Mouse (Mus musculus): ENCODE measurements around the gene Plekha7. TPM values are rescaled to one million over a fixed set of nuclear protein-coding genes. Genes with fewer than 3 reads are reported as not detected.

Plekha7 gene
- polyA plus RNA-seq, 1 experiment from 2014 or later = 5.7 TPM

DNA sequence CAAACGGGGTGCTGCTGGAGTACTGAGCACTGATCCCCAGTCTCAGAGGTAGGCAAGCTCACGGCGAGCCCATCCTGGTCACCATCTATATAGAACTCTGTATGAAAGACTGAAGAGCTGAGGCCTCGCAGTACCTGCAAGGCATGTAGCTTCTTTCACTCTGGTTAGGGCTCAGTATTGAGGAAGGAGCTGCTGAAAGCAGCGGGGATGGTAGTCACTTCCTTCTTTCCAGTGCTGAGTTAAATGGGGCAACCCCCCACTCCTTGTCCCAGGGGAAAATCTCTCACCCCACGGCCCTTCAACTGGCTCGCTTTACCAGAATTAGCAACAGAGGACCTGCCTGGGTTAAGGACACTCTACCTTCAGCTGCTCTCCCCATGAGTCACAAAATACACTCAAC, 140.0 kb downstream of the Plekha7 start:
- ATAC-seq (peak; percentile 68), DNase-seq (ENCODE audit: low spot score) (peak; percentile 25)
- no peaks in the 10 kb centered on the region for H3K27me3 ChIP-seq (replicated peaks; ENCODE audit: insufficient read depth, low read length)
- no peaks in the 10 kb centered on the region for H3K4me1 ChIP-seq (ENCODE audit: insufficient read depth, low read depth, low read length)
- WGBS = 69% methylated on average over 7 of the region's 7 CpGs
- no peak overlapping the region for H3K4me2 ChIP-seq (replicated peaks; ENCODE audit: low read depth, low read length)
- no peaks in the 10 kb centered on the region for H3K36me3 ChIP-seq (ENCODE audit: insufficient read depth, low read length)
- no peak overlapping the region for H3K4me3 ChIP-seq (ENCODE audit: low read depth, low read length)
- no peak overlapping the region for H3K27ac ChIP-seq (ENCODE audit: low read length)
- H3K9me3 ChIP-seq (ENCODE audit: low read length) = no peaks in the 10 kb centered on the region
- H3K9ac ChIP-seq (replicated peaks; ENCODE audit: low read depth) = no peak overlapping the region
- TF ChIP-seq EP300 (IDR thresholded peaks at IDR 0.05) = no peak
- TF ChIP-seq CTCF (IDR thresholded peaks at IDR 0.05) = no peak

DNA sequence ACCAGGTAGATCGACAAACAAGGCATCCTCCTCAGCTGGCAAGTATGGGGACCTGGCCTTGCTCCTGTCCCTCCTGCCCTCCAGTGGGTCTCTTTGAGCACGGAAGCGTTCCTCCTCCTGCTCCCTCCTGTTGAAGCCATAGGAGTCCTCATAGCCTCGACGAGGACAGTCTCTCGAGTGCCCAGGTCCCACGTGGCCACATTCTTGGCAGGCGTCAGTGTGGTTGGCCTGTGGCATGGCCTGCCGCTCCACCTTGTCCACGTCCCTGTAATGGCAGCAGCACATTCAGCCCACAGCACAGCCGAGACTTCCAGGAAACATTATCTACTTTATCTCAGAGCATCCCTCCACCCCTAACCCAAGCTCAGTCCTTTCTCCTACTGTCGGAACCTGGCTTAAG, 143.9 kb downstream of the Plekha7 start:
- no peaks in the 10 kb centered on the region for H3K9me3 ChIP-seq (ENCODE audit: low read length)
- H3K4me1 ChIP-seq (ENCODE audit: insufficient read depth, low read depth, low read length) = no peaks in the 10 kb centered on the region
- no peaks in the 10 kb centered on the region for H3K36me3 ChIP-seq (ENCODE audit: insufficient read depth, low read length)
- ATAC-seq = peak; percentile 54
- 69% methylated on average over 12 of the region's 12 CpGs for WGBS
- TF ChIP-seq CTCF (IDR thresholded peaks at IDR 0.05) (no peak), EP300 (IDR thresholded peaks at IDR 0.05) (no peak)
- no peaks in the 10 kb centered on the region for H3K27me3 ChIP-seq (replicated peaks; ENCODE audit: insufficient read depth, low read length)
- H3K9ac ChIP-seq (replicated peaks; ENCODE audit: low read depth) = no peak overlapping the region
- no peak overlapping the region for H3K27ac ChIP-seq (ENCODE audit: low read length)
- DNase-seq (ENCODE audit: low spot score) = no peak
- H3K4me2 ChIP-seq (replicated peaks; ENCODE audit: low read depth, low read length) = no peak overlapping the region
- no peak overlapping the region for H3K4me3 ChIP-seq (ENCODE audit: low read depth, low read length)

DNA sequence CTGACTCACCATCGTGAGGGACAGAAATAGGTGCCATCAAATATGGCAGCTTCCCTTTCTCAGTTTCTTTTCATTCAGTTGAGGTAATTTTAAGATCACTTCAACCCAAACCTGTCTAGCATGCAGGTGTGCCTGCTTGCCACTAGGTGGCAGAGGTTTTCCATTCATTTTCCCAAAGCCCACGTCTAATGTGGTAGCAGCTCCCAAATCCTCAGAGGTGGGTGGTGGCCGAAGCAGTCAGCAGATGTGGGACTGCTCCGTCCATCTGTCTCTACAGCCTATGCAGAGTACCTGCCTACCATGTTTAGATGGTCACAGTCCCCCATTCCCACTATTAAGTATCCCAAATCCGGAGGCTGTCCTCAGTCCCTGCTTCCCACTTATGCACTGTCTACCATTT, 146.6 kb downstream of the Plekha7 start:
- H3K4me2 ChIP-seq (replicated peaks; ENCODE audit: low read depth, low read length) = no peak overlapping the region
- H3K27ac ChIP-seq (ENCODE audit: low read length) = no peak overlapping the region
- ATAC-seq (peak; percentile 51), DNase-seq (ENCODE audit: low spot score) (peak; percentile 70)
- TF ChIP-seq EP300 (IDR thresholded peaks at IDR 0.05) (no peak), CTCF (IDR thresholded peaks at IDR 0.05) (peak; percentile 94)
- no peak overlapping the region for H3K4me3 ChIP-seq (ENCODE audit: low read depth, low read length)
- H3K9me3 ChIP-seq (ENCODE audit: low read length) = no peaks in the 10 kb centered on the region
- no peaks in the 10 kb centered on the region for H3K4me1 ChIP-seq (ENCODE audit: insufficient read depth, low read depth, low read length)
- WGBS = 12% methylated on average over 5 of the region's 5 CpGs
- no peaks in the 10 kb centered on the region for H3K36me3 ChIP-seq (ENCODE audit: insufficient read depth, low read length)
- no peak overlapping the region for H3K9ac ChIP-seq (replicated peaks; ENCODE audit: low read depth)
- no peaks in the 10 kb centered on the region for H3K27me3 ChIP-seq (replicated peaks; ENCODE audit: insufficient read depth, low read length)

DNA sequence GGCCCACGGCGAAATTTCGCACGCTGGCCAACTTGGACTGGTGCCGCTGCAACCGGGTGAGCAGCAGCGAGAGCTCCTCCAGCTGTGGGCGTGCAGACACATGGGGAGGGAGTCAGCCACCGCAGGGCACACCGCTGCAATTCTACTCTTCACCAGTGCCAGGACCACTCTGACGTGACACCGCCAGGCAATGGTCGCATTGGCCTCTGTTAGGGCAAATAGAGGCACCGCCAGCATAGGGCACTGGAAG, 151.4 kb downstream of the Plekha7 start:
- Histone ChIP-seq H3K9me3 (ENCODE audit: low read length) (no peaks in the 10 kb centered on the region), H3K4me1 (ENCODE audit: insufficient read depth, low read depth, low read length) (no peaks in the 10 kb centered on the region), H3K4me3 (ENCODE audit: low read depth, low read length) (no peak overlapping the region), H3K9ac (replicated peaks; ENCODE audit: low read depth) (no peak overlapping the region), H3K36me3 (ENCODE audit: insufficient read depth, low read length) (no peaks in the 10 kb centered on the region; the same call in 1 of the 2 replicates), H3K27ac (ENCODE audit: low read length) (no peak overlapping the region), H3K4me2 (replicated peaks; ENCODE audit: low read depth, low read length) (0 out of 2 replicates have a peak overlapping the region, but pooled peaks have one; percentile 14), H3K27me3 (replicated peaks; ENCODE audit: insufficient read depth, low read length) (no peaks in the 10 kb centered on the region)
- DNase-seq (ENCODE audit: low spot score) = peak; percentile 32
- TF ChIP-seq EP300 (IDR thresholded peaks at IDR 0.05) (no peak), CTCF (IDR thresholded peaks at IDR 0.05) (no peak)
- peak; percentile 60 for ATAC-seq
- WGBS = 65% methylated on average over 14 of the region's 14 CpGs

DNA sequence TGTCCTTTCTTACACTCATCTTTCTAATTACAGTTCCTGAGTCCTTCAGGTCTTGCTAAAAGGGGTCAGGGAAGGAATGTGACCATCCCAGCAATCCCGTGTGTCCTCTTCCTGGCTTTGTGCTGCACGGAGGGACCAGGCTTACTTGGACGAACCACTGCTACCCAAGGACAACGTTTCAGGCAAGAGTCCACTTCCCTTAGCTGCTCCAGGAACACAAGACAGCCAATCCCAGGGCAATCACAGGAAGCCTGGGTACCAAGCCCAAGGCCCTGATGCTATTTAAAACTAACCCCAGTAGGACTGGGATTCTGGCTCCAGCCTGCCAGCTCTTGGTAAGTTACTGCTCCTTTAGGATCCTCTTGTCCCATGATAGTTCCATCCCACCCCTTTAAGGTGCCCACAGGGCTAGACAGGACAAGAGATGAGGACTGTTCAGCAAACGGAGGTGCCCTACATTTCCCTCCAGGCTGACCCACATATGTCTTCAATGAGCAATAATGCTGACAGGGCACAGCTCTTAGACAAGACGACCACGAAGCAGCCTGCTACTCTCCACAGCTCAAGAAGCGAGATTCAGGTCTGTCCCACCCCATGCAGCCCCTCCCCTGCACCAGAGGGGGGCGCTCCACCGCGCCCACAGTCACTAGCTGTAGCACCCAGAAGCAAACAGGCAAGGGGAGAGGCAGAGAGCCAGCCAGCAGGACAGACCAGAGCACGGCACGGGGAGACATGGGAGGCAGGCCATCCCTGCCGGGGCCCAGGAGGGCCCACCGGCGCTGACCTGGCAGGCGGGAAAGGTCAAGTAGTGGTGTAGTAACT, 151.9 kb downstream of the Plekha7 start:
- ATAC-seq (peak; percentile 48), DNase-seq (ENCODE audit: low spot score) (peak; percentile 51)
- TF ChIP-seq EP300 (IDR thresholded peaks at IDR 0.05) (no peak), CTCF (IDR thresholded peaks at IDR 0.05) (peak; percentile 57)
- H3K4me1 ChIP-seq (ENCODE audit: insufficient read depth, low read depth, low read length) = no peaks in the 10 kb centered on the region
- H3K27me3 ChIP-seq (replicated peaks; ENCODE audit: insufficient read depth, low read length) = no peaks in the 10 kb centered on the region
- no peak overlapping the region for H3K9ac ChIP-seq (replicated peaks; ENCODE audit: low read depth)
- no peak overlapping the region for H3K27ac ChIP-seq (ENCODE audit: low read length)
- 51% methylated on average over 16 of the region's 17 CpGs for WGBS
- no peaks in the 10 kb centered on the region; the same call in 1 of the 2 replicates for H3K36me3 ChIP-seq (ENCODE audit: insufficient read depth, low read length)
- H3K4me3 ChIP-seq (ENCODE audit: low read depth, low read length) = no peak overlapping the region
- H3K9me3 ChIP-seq (ENCODE audit: low read length) = no peaks in the 10 kb centered on the region
- H3K4me2 ChIP-seq (replicated peaks; ENCODE audit: low read depth, low read length) = 0 out of 2 replicates have a peak overlapping the region, but pooled peaks have one; percentile 14

DNA sequence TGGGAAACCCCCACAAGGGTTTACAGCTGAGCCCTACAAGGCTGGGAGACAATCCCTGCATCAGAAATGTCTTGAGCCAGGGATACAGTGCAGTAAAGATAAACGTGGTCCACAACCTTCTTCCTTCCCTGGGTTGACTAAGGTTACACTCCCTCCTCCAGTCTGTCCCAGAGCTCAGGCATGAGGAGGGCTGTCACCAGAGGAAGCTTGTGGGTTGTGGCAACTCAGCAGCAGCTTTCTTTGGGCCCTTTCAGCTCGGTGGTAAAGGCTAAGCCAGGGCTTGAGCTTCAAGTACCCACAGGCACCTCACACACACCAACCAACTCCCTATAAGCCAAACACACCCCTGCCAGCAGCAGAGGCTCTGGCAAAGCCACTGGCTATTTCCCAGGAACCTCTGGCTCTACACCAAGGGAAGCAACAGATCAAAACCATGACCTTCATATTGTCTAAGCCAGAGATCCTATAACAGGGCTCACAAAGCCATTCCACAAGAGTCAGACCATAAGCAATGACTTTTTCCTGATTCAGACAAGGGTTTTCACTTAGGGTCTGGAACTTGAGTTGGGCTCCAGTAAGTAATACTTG, 154.3 kb downstream of the Plekha7 start:
- H3K9ac ChIP-seq (replicated peaks; ENCODE audit: low read depth) = no peak overlapping the region
- H3K4me1 ChIP-seq (ENCODE audit: insufficient read depth, low read depth, low read length) = no peaks in the 10 kb centered on the region
- no peak overlapping the region for H3K4me3 ChIP-seq (ENCODE audit: low read depth, low read length)
- WGBS = 48% methylated on average over 2 of the region's 2 CpGs
- no peak overlapping the region for H3K27ac ChIP-seq (ENCODE audit: low read length)
- H3K9me3 ChIP-seq (ENCODE audit: low read length) = no peaks in the 10 kb centered on the region
- H3K36me3 ChIP-seq (ENCODE audit: insufficient read depth, low read length) = no peaks in the 10 kb centered on the region; the same call in 1 of the 2 replicates
- no peaks in the 10 kb centered on the region for H3K27me3 ChIP-seq (replicated peaks; ENCODE audit: insufficient read depth, low read length)
- ATAC-seq (no peak), DNase-seq (ENCODE audit: low spot score) (no peak)
- TF ChIP-seq EP300 (IDR thresholded peaks at IDR 0.05) = no peak
- no peak for TF ChIP-seq CTCF (IDR thresholded peaks at IDR 0.05)
- no peak overlapping the region for H3K4me2 ChIP-seq (replicated peaks; ENCODE audit: low read depth, low read length)
